ENCODE assay signal across 8 mouse cellular contexts in genomic region chr2:127791919-127792603, GRCm38 (mm10). TPM values are rescaled to one million over a fixed set of nuclear protein-coding genes. Genes with fewer than 3 reads are reported as not detected.
DNase-seq lines count a peak whose midpoint lies in the region; ATAC-seq lines count a peak whose summit lies in the region.

TSS of gene Mtln (minus strand) at chr2:127792488.

- 1% methylated on average over 37 of the region's 37 CpGs for WGBS in hindbrain, embryonic 15.5 days

- H3K27ac ChIP-seq in hindbrain, embryonic 15.5 days (replicated peaks) = peak within 1 kb of the TSS; percentile 93

- no peaks in the 10 kb centered on the region for H3K36me3 ChIP-seq in hindbrain, embryonic 15.5 days

- peak within 1 kb of the TSS; percentile 96 for H3K4me3 ChIP-seq in hindbrain, embryonic 15.5 days

- H3K4me2 ChIP-seq in hindbrain, embryonic 15.5 days = peak within 1 kb of the TSS; percentile 73

- no peaks in the 10 kb centered on the region for H3K27me3 ChIP-seq in hindbrain, embryonic 15.5 days

- H3K9ac ChIP-seq in hindbrain, embryonic 15.5 days = peak within 1 kb of the TSS; percentile 78

- H3K9me3 ChIP-seq in hindbrain, embryonic 15.5 days = no peaks in the 10 kb centered on the region

- H3K4me1 ChIP-seq in hindbrain, embryonic 15.5 days (replicated peaks) = peaks cover 36% of the 10 kb centered on the region

- ATAC-seq in hindbrain, embryonic 15.5 days (ENCODE audit: low FRiP score, low read depth) = peak; percentile 96

- DNase-seq in T-cell, adult 2 months (ENCODE audit: low spot score) = peak; percentile 78
- peak; percentile 91 to 92 for DNase-seq in cerebellum, postnatal 36 days
- DNase-seq in frontal cortex, postnatal 36 days (ENCODE audit: low spot score in 2 of 2) = peak; percentile 92 to 95
- peak; percentile 82 for DNase-seq in left cerebral cortex, adult 11 months (ENCODE audit: low spot score)
- peak; percentile 89 to 91 for DNase-seq in lung, postnatal 4 days
- peak; percentile 83 for DNase-seq in retina, postnatal 7 days (ENCODE audit: low read depth, low spot score)
- peak; percentile 75 for DNase-seq in urinary bladder, adult 2 months (ENCODE audit: low spot score)

RNA-seq across cellular contexts. Expression of gene Mtln, which starts in this region (rescaled TPM):
- polyA plus RNA-seq in hindbrain, embryonic 15.5 days (2015; fragmentation: Nextera tagmentation; extraction: Ambion mirVana) = 44.1 and 47.5 TPM in 2 replicates
- 85.9 and 98.5 TPM in 2 replicates for polyA plus RNA-seq in urinary bladder, adult 2 months (2012; rRNA removed)

Comparison
In these comparisons a context has a peak if more than half of its experiments do, and no peak if none do; other contexts are left out.
1. Peak in every context shown above with its lines: DNase-seq, ATAC-seq, H3K4me3 ChIP-seq and H3K27ac ChIP-seq.